Mouse (Mus musculus) layer of hippocampus, postnatal 36 days (tissue): ENCODE data around the gene Slc9a5. TPM values are rescaled to one million over a fixed set of nuclear protein-coding genes. Genes with fewer than 3 reads are reported as not detected.

Source experiments
- DNase-seq, 2 experiments: peaks; one replicate each; pipeline ENCODE4 v3.0.0; 2022
- total RNA-seq, 2 experiments: library from RNA; stranded (reverse); gene quantifications; 2 replicates each; pipeline ENCODE4 v1.2.3; 2021

The Slc9a5 gene
- 10 to 100 TPM; 12.2 to 13.7 TPM for total RNA-seq

DNA sequence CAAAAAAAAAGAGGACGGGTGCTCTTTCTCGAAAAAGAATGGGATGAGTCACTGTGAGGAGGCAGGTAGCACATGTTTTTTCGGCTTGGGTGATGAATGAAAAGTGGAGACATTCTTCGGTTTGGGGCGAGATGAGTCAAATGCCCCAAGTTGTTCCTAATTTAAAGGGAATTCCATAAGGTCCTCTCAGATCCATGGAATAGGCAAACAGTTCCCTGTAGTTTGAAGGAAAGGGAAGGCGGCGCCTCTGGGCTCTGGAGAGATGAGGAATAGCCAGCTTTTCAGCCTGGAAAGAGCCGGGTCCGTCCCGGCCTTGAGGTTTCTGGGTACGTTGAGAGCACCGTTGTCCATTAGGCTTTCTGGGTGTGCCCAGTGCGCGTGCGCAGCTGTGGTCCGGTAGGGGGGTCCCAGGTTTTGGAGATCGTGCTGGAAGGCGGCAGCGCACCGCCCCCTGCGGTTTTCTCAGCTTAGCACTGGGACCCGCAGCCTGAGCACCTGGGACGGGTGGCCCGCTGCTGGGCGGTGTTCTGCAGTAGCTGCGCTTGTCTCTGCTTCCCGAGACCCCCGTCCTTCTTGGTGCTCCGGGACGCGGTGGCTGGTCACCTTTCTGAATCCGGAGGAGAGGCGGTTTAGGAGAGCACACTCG is at the start of gene Slc9a5:
Gene Slc9a5 (plus strand): TSS at position 394 of the 646 bp plus-strand sequence.
- DNase-seq: peak in 1 of 2 experiments; percentile 46

DNA sequence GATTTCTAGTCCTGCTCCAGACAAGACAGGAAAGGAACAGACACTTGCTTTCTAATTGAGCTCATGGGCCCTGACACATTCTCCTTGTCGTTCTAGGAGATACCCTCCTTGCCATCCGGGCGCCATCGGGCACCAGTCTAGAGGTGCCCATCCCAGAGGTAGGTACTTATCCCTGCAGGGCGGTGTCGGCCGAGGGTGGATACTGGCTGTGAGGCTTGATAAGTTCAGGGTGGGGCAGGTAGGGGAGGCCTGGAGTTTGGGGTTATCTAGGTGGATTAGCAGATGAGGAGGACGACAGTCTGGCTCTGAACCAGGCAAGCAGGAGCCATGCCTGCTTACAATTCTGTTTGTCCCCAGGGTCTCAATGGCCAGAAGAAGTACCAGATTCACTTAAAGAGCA is 48.7 kb upstream of the Slc9a5 start:
- DNase-seq: no peak

- no peak for DNase-seq
These were observed 45.2 kb upstream of the Slc9a5 start for GRCm38 (mm10) chr8:105303396-105303795.

DNA sequence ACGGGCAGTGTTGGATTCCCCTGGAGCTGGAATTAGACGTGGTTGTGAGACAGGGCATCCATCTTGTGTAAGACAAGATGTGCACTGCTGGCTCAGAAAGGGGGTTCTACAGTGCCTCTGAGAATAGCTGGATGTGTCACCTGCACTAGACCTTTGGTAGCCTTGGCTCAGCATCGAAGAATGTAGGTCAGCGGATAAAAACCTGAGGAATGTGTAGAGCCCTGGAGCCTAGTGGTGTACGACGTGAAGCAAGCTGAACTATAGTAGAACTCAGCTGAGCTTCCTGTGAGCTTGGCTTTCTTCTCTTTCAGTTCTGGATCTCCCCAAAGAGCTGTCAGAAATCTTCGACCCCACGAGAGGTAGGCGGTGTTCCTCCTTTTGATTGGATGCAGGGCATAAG is 44.8 kb upstream of the Slc9a5 start:
- DNase-seq: no peak

- no peak for DNase-seq
These were observed 44.1 kb upstream of the Slc9a5 start for GRCm38 (mm10) chr8:105304325-105305210.

DNA sequence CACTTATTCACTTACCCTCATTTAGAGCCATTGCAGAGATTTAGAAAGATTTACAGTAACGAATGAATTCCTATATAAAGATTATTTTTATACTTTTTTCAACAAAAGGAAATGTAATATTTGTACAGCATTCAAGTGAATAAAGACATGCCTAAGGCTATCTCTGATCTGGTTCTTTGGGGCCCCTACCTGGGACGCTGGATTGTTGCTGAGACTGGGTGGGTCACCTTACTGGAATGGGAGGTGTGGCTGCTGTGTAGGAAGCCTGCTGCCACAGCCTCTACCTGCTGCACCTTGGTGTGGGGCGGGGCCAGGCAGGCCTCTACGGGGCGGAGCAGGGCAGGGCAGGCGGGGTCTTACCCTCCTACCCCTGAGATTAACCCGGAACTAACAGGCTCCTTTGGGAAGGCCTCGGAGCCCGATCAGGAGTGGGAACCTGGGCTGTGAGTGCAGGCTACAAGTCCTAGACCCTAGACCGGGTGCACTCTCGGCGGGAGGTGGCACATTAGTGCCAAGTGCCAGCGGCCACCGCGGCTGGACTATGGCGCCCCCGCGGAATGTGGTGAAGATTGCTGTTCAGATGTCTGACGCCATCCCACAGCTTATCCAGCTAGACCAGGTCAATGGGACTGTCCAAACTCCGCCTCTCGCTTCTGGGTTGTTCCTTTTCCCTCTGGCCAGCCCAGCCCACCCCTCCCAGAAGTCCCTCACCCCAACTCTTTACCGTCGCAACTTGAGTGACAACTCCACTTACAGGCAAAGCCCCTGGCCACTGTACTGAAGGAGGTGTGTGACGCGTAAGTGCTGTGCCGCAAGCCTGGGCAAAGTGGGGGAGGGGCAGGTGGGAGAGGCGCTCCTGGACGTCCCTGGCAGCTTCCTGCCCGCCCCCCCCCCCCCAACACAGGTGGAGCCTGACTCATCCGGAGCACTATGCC is 43.2 kb upstream of the Slc9a5 start, which contains the start of gene Elmo3:
Gene Elmo3 (plus strand): TSS at position 391 of the 935 bp plus-strand sequence.
- DNase-seq: peak in 1 of 2 experiments; percentile 40

- no peak for DNase-seq
These were observed 42.4 kb upstream of the Slc9a5 start for GRCm38 (mm10) chr8:105306146-105306691.

DNA sequence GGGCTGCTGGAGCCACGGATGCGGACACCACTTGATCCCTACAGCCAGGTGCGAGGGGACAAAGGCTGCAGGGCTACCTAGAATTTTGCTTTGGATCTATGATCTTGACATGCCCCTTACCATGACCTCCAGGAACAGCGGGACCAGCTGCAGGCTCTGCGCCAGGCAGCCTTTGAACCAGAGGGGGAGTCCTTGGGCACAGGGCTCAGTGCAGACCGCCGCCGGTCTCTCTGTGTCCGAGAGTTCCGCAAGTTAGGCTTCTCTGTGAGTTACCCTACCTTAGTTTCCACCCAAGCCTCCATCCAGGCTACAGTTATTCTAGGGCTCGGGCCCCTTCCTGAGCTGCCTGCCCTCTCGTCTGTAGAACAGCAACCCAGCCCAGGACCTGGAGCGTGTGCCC is 41.0 kb upstream of the Slc9a5 start:
- no peak for DNase-seq

- no peak for DNase-seq
These were observed 40.2 kb upstream of the Slc9a5 start for GRCm38 (mm10) chr8:105308428-105308827.

DNA sequence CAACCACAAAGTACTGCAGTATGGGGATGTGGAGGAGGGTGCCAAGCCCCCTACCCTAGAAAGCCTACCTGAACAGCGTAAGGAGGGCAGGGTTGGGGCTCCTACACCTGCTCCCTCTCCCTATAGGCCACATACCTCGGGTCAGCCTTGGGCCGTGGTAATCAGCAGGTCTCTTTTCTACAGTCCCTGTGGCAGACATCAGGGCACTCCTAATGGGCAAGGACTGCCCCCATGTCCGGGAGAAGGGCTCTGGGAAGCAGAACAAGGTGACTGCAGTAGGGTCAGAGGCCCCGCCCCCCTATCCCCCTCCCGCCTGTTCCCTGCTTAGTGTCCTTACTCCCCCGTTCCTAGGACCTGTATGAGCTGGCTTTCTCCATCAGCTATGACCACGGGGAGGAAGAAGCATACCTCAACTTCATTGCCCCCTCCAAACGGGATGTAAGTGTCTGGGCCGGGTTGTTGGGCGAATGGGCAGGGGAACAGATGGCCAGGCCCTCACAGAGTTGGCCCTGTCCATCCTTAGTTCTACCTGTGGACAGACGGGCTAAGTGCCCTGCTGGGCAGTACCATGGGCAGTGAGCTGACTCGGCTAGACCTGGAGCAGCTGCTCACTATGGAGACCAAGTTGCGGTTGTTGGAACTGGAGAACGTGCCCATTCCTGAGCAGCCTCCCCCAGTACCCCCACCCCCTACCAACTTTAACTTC is 39.3 kb upstream of the Slc9a5 start:
- DNase-seq: no peak

DNA sequence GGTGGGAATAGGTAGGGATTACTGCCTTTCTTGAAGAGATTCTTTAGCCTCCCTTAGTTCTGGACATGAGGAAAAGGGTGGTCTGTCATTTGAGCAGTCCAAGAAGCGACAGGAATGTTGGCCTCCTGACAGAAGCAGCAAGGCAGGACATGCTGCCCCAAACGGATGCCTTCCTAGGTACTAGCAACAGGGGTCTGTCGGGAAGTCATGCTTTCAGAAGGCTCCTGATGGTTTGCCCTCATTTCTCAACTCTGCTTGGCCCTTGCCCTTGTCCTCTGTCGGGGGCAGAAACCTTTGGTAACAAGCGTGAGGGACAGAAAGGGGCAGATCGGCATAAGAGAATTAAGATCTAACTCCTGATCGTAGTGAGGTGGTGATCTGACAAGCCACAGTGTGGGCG is 38.5 kb upstream of the Slc9a5 start:
- DNase-seq: no peak

GRCm38 (mm10) chr8:105311718-105312117 is 36.9 kb upstream of the Slc9a5 start:
- no peak for DNase-seq

DNA sequence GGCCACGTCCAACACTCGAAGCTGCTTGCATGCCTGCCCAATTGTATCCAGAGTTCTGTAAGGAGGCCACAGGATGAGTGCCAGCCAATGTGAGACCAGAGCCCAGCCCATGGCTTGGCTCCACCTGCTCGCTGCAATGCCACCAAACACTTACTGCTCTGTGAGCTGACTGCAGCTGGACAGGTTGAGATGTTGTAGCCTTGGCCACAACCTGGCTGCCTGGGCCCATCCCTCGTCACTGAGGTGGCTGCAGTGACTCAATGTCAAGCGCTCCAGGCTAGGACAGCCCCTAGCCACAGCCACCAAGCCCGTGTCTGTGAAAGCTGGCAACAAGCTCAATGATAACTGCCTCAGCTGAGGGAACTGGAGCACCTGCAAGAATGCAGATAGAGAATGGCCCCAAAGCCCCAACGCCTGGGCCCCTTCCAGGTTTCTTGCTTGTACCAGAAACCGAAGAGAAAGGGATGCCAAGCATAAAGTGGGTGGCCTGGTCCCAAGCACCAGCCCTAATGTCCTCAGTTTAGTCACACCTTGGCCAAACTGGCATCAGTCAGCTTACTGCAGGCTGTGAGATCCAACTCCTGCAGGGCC is 35.7 kb upstream of the Slc9a5 start:
- DNase-seq: no peak

DNA sequence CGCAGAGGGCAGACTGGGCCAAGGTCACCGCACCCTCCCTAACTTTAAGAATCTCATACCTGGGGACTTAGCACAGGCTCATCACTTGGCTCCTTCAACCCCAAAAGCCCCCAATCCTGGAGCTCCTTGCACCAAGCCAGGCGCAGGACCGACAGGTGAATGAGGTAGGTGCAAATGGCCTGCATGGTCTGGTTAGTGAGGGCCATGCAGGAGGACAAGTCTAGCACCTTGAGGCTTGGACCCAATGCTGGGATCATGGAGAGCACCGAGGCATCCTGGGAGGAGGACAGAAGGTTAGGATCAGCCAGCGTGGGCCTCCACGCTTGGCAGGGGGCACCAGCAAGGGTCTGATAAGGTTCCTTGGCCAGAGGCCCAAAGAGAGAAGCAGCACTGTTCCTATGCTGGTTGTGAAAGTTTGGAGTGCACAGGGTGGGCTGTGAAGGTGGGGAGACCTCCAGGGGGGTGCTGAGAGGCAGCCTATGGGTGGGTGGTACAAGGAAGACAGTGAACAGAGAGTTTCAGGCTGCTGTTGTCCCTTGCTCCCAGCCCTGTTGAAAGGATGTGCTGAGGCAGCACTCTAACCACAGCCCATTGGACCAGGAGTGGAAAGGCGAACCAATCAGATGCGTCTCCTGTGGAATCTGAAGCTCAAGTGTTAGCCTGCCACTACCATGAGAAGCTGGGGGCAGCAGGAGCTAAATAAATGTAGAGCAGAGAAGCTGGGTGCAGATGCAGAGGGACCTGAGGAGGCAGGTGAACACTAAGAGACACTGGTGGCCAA is 34.8 kb upstream of the Slc9a5 start:
- DNase-seq: no peak

DNA sequence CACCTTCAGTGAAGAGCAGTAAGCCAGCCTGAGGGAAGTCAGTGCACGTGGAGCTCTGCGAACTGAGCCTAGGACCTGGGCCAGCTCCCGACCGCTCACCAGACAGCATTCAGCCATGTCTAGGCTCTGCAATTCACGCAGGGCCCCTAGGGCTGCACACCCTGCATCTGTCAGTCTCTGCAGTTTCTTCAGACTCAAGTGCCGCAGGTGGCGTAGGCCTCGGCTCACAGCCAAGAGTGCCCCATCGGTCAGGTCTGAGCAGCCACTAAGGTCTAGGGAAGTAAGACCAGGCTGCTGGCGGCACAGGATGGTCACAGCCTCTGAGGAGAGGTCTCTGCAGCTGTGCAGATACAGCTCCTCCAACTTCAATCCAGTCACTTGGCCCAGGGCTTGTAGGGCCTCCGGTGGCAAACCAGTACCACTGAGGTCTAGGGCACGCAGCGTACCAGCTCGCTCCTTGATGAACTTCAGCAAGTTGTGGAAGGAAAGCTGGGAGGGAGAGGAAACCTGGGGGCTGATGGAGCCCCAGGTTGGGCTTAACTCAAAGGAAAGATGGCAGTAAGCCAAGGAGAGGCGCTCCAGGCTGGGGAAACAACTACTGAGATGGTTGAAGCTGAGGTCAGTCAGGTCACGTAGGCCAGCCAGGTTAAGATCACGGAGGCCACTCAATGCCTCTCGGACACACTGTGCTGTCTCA is 33.4 kb upstream of the Slc9a5 start:
- DNase-seq: no peak

- DNase-seq: no peak
These were observed 30.7 kb upstream of the Slc9a5 start for GRCm38 (mm10) chr8:105317941-105318340.

DNA sequence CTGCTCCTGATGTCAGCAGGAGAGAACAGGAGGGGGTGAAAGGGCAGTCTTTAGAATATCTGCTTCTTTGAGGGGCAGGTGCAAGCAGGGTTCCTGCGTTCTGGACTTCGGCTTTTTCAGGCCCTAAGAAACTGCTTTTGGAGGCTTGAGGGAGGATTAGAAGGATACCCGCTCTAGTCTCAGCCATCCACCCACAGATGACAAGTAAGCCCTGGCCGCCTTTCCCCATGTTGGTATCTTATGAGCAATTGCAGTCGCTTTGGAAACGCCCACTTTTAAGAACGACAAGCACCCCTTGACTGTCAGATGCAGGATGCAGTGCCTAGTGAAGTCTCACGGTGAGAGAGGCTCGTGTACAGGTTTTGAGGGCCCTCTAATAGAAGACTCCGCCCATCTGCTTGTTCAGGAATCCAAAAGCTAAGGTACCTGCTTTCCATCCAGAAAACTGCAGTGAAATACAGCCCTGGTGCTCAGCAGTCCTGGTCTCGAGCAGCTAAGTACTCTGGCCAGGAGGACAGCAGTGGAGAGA is 29.9 kb upstream of the Slc9a5 start:
- DNase-seq: no peak

DNA sequence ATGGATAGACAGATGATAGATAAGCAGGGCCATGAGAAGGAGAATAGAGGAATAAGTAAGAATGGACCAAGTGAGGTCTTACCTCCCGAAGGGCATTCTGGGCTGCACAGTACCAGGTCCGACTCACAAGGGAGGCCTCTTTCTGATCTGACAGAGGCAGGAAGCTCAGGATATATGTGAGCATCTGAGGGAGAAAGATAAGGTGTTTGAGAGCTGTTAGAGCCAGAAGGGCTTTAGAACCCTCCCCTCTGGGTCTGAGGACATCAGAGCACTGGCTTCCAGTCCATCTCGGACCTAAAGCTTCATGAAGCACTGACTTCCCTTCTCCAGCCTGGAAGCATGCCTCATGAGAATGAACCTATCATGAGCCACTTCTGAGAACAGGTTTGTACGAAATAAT is 25.5 kb upstream of the Slc9a5 start:
- no peak for DNase-seq

GRCm38 (mm10) chr8:105325641-105326093 is 23.0 kb upstream of the Slc9a5 start:
- no peak for DNase-seq
